Mouse (Mus musculus) small intestine, adult 2 months (tissue): ENCODE data around the gene Trim37.

Experiments
- CTCF ChIP-seq: fragments of 200-500 bp; IDR thresholded peaks from 2 replicates; pipeline ENCODE4 v1.5.1; 2012; ENCODE audit warnings: low read depth, mild to moderate bottlenecking, control low read depth, inconsistent platforms, low read length, moderate library complexity, mixed read lengths; ENCODE audit not compliant: insufficient replicate concordance, insufficient read length; ENCODE audit errors: extremely low read depth
- POLR2A ChIP-seq: fragments of 200-500 bp; IDR thresholded peaks from 2 replicates; pipeline ENCODE4 v1.6.1; 2012; ENCODE audit warnings: low read depth, mild to moderate bottlenecking, control low read depth, inconsistent platforms, low read length, moderate library complexity

GRCm38 (mm10) chr11:87253294-87253693 is 126.4 kb downstream of the Trim37 start:
- TF ChIP-seq POLR2A = no peak
- TF ChIP-seq CTCF = no peak
